Mouse (Mus musculus) C2C12 (cell line): Measurements from ENCODE around the gene Sox12.

Experiments
- CEBPB ChIP-seq: IDR thresholded peaks from one replicate; pipeline ENCODE4 v1.6.1; 2011; ENCODE audit warnings: low read depth, mild to moderate bottlenecking, control low read depth, moderate library complexity
- CTCF ChIP-seq: IDR thresholded peaks from one replicate; pipeline ENCODE4 v1.5.1; 2011; ENCODE audit not compliant: control insufficient read depth, insufficient read depth, insufficient read length
- FOSL1 ChIP-seq: IDR thresholded peaks from one replicate; pipeline ENCODE4 v1.8.0; 2011; ENCODE audit warnings: mild to moderate bottlenecking, low read length; ENCODE audit not compliant: poor library complexity, insufficient read depth, severe bottlenecking
- MAX ChIP-seq: IDR thresholded peaks from one replicate; pipeline ENCODE4 v1.6.1; 2011; ENCODE audit warnings: mild to moderate bottlenecking, control low read depth
- MYOD1 ChIP-seq: IDR thresholded peaks from one replicate; pipeline ENCODE4 v1.6.1; 2011; ENCODE audit warnings: low read depth; ENCODE audit not compliant: control insufficient read depth, insufficient read length
- MYOG ChIP-seq: IDR thresholded peaks from one replicate; pipeline ENCODE4 v1.6.1; 2011; ENCODE audit not compliant: control insufficient read depth, insufficient read length; ENCODE audit errors: extremely low read depth
- USF1 ChIP-seq: IDR thresholded peaks from one replicate; pipeline ENCODE4 v1.6.1; 2011; ENCODE audit warnings: low read depth, mild to moderate bottlenecking, control low read depth, moderate library complexity

GRCm38 (mm10) chr2:152373547-152373946 lies 24.3 kb downstream of the Sox12 start:
- TF ChIP-seq CTCF, result no peak
- TF ChIP-seq MAX, result no peak
- no peak for TF ChIP-seq CEBPB
- TF ChIP-seq FOSL1, result no peak
- TF ChIP-seq MYOG, result no peak
- TF ChIP-seq MYOD1, result no peak
- TF ChIP-seq USF1, result no peak
